Mouse (Mus musculus): ENCODE measurements at regions not wholly inside any gene's neighbourhood (a gene's known extent, or its start where the extent isn't known, plus 50 kb on each side); places are given as distances from the start of the nearest gene placed in this dataset.

DNA sequence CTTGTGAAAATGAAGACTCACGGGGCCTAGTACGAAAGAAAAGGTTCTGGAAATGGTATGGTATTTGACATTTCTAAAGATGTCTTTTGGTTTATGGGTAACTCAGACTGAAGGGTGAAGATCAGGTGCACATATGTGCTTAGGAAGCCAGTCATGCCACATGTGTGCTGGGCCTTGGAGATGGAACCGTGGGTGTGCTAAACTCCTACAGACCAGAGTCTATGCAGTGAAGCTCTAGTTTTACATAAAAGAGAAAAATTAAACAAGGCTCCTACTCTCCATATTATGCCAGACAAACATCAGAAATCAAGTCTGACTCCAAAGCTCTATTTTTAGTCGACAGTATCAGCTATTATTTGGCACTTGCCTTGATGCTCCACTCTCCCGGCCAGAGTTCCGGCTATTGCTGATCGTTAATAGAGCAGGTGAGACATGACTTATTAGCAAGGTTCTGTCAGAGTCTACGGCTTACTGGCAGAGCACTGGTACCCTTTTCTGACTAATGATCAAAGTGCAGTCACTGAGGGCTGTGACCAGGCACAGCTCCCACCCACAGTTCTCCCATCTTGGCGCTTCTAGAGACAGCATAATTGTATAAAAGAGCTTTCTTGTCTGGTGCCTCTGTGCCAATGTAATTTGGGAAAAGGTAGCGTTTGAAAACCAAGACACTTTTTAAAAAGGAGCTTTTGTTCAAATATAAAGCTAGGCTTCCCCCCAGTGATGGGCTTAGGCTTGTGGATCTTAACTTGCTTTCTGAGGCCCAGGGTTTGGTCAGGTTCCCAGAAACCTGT, 119.2 kb upstream of the Ccdc122 start:
- DNase-seq (ENCODE audit: extremely low spot score in 1 of 2, low spot score in 1 of 2): peak in 1 of 2 experiments; percentile 46

- no peak for DNase-seq (ENCODE audit: extremely low spot score in 1 of 2, low spot score in 1 of 2)
Measured at GRCm38 (mm10) chr14:76913850-76914249, 122.7 kb upstream of the Ccdc122 start.

DNA sequence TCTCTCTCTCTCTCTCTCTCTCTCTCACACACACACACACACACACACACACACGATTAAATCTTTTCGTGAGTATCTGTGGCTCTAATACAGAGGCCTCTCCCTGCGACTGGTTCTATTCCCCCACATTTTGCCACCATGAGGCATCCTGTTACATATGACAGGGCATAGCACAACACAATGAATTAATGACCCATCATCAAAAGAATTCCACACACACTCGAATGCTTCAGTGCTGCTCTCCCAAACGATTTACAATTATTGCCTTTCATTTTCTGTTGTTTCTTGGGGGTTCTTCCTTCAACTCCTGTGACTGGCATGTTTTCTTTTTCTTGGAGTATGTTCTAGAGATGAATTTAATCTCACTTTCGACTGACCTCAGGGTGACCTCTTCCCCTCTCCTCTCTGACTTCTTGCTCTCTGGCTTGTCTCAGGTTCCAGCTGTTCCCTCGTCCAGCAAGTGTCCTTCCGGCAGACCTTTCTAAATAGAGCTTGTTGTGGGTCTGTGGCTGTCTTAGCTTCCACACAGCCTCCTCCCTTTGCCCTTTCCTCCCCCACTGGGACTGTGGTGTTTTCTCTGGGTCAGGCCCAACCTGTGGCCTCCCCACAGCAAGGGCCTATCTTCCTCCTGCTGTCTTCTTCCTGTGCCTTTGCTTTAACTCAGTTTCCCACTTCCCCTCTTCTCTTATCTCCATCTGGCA, 124.1 kb upstream of the Ccdc122 start:
- no peak for DNase-seq (ENCODE audit: extremely low spot score in 1 of 2, low spot score in 1 of 2)

GRCm38 (mm10) chr14:76911271-76911670, 125.3 kb upstream of the Ccdc122 start:
- DNase-seq (ENCODE audit: extremely low spot score in 1 of 2, low spot score in 1 of 2): no peak

GRCm38 (mm10) chr14:76910186-76910585, 126.4 kb upstream of the Ccdc122 start:
- no peak for DNase-seq (ENCODE audit: extremely low spot score in 1 of 2, low spot score in 1 of 2)

DNA sequence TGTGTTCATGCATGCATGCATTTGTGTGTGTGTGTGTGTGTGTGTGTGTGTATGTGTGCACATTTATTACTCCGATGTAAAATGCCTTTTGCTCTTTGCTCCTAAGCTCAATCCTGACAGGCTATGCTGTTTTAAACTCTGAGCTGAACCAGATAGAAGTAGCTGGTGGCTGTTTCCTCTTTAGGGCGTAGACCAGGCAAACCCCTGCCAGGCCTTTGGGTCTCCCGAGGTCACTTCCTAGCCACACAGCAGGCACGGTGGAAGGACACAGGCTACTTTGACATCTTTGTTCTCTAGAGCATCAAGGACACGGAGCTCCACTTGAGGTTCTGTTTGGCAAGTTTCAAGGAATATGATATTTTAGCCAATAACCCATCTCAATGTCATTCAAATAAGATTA, 128.6 kb upstream of the Ccdc122 start:
- no peak for DNase-seq (ENCODE audit: extremely low spot score in 1 of 2, low spot score in 1 of 2)

- no peak for DNase-seq (ENCODE audit: extremely low spot score in 1 of 2, low spot score in 1 of 2)
Measured at GRCm38 (mm10) chr14:76902962-76903757, 133.4 kb upstream of the Ccdc122 start.

DNA sequence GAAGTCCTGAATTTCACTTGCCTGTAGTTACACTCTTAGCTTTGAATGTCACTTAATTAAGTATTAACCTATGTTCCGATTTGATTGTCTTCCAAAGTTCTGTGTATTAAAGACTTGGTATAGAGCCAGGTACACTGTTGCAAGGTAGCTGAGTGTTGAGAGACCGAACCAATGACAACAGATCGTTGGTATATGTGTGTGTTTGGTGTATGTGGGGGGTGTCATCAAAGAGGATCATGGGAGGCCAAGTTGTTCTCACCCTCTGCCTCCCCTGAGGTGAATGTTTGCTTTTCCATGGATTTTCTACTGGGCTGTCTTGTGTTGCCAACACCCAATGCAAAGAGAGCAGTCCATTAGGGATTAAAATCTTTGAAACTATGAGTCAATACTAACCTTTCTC, 135.1 kb upstream of the Ccdc122 start:
- DNase-seq (ENCODE audit: extremely low spot score in 1 of 2, low spot score in 1 of 2): no peak

GRCm38 (mm10) chr14:76899331-76899730, 137.2 kb upstream of the Ccdc122 start:
- DNase-seq (ENCODE audit: extremely low spot score in 1 of 2, low spot score in 1 of 2): no peak

DNA sequence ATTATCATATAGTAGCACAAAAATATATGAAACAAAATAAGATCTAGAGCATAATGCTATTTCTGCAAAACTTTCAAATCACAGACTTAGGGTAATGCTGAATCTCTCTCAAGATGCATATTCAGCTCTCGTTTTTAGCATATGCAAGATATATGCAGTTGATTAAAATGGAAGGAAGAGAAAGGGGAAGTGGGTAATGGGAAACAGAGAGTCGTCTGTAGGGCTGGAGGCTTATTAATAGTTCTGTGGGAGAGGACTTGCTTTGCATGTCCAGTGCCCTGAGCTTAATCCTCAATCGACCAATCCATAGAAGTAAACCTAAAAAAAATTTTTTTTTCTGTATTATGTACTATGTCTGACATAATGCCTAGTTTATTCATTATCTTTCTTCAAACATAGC, 148.9 kb upstream of the Ccdc122 start:
- DNase-seq (ENCODE audit: extremely low spot score in 1 of 2, low spot score in 1 of 2): no peak

- DNase-seq (ENCODE audit: extremely low spot score in 1 of 2, low spot score in 1 of 2): no peak
Measured at GRCm38 (mm10) chr14:76887201-76887600, 149.4 kb upstream of the Ccdc122 start.

- DNase-seq (ENCODE audit: extremely low spot score in 1 of 2, low spot score in 1 of 2): no peak
Measured at GRCm38 (mm10) chr14:76883231-76883651, 153.3 kb upstream of the Ccdc122 start.

- DNase-seq (ENCODE audit: extremely low spot score in 1 of 2, low spot score in 1 of 2): peak in 1 of 2 experiments; percentile 54
Measured at GRCm38 (mm10) chr14:76882711-76883171, 153.8 kb upstream of the Ccdc122 start.

DNA sequence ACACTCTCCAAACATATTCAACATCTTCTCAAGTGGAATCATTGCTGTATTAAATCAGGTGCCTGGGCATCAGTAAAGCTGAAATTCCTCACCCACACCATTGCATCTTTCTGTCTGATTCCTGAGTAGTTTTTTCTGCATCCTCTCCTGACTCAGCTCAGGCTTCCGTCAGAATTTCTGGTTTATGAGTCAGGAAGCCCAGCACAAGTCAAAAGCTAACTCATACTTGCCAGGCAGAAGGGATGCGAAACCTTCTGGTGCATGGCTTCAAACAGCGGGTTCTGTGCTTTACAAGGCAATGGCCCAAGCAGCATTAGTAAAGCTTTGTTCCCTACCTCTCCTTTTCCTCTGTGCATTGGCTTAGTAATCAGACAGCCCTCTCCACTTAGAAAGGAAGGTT, 155.7 kb upstream of the Ccdc122 start:
- peak in 1 of 2 experiments; percentile 58 for DNase-seq (ENCODE audit: extremely low spot score in 1 of 2, low spot score in 1 of 2)

DNA sequence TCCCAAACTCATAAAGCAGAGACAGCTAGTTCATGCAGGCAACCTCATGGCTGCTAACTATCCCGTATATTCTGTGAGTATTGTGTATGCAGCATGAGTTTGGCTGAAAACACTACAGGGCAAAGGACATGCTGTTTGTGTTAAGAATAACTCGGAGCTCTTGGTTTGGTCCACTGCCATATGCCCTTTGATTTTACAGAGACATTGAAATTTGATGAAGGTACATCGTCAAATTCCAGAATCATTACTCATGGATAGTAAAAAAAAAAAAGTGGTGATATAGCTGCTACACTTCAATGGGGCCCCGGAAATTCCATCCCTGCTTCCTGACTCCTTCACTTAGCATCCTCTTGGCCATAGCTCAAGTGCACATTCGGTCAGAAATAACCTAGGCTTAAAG, 159.3 kb upstream of the Ccdc122 start:
- DNase-seq (ENCODE audit: extremely low spot score in 1 of 2, low spot score in 1 of 2): no peak

DNA sequence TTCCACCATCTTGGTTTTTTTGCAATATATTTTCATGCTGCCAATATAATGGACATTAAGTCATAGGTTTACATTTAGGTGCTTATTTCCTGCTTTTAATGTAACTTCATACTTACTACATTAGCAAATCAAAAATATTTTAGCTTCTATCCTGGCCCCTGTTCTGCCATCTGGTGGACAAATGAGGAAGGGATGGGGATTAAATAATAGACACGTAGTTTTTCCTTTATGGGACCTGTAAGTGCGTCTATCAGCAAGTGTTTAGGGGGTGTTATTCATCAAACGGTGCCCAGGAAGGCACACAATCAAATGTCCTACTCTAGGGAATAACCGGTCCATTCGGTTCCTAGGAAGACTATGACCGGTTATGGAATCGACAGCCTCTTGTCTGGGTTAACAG, 160.6 kb upstream of the Ccdc122 start:
- peak in 1 of 2 experiments; percentile 87 for DNase-seq (ENCODE audit: extremely low spot score in 1 of 2, low spot score in 1 of 2)

DNA sequence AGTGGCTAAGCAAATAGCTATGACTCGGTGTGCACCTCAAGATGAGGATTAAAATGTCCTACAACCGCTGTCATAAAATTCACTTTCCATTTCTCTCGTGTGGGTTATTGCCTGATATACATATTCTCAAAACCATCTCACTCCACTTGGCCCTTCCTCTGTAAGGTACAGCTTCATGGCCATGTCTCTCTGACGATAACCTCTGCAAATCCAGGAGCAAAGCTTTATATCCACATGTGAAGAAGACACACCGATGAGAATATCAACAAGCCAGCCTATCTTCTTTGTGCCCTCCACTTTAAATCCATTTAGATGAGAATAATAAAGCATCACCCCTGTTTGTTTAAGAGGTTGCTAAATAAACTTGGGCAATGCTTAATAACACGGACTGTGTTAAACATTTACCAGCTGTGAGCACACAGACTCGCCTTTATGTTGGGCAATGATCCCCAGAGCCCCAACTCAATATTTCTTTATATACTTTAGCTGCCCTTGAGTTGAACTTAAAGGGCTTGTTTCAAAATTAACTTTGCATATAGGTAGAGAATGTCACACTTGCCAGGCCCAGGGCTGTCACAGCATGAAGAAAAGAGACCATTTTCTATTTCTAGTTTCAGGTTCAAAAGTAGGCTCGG, 161.2 kb upstream of the Ccdc122 start:
- no peak for DNase-seq (ENCODE audit: extremely low spot score in 1 of 2, low spot score in 1 of 2)

DNA sequence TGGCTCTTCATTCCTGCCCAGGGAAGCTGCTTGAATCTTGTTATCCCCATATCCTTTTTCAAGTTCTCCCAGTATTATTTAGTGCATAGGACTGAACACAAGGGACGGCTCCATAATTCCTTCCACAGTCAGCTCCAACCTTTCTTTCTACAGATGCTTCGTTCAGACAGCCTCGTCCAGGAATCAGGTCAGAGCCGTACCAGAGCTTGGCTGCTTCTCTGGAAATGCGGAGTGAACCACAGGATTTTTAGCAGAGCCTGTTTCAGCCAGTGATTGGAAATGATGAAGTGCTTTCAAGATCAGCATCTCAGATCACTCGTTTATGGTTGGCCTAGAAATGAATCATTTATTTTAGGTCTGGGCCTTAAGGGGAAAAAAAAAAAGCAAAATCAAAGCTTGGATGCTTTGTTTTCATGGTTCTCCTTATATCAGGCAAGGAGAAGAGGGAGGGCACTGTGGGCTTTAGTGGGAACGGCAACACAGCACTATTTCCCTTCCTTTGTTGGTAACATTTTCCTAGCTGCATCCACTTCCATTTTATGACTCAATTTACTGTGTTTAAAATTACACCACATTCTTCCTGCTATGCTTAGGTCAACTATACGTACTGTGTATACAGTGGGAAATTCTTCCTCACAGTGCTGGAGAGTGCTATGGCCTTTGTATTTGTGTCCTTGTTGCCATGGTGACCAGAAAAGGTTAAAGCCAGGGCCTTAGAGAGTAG, 161.9 kb upstream of the Ccdc122 start:
- no peak for DNase-seq (ENCODE audit: extremely low spot score in 1 of 2, low spot score in 1 of 2)

- DNase-seq (ENCODE audit: extremely low spot score in 1 of 2, low spot score in 1 of 2): no peak
Measured at GRCm38 (mm10) chr14:76873684-76874083, 162.9 kb upstream of the Ccdc122 start.

- no peak for DNase-seq (ENCODE audit: extremely low spot score in 1 of 2, low spot score in 1 of 2)
Measured at GRCm38 (mm10) chr14:76872976-76873375, 163.6 kb upstream of the Ccdc122 start.

Measured in frontal cortex, adult 2 months (tissue).